Mouse (Mus musculus): ENCODE measurements at regions not wholly inside any gene's neighbourhood (a gene's known extent, or its start where the extent isn't known, plus 50 kb on each side); places are given as distances from the start of the nearest gene placed in this dataset.

- TF ChIP-seq POLR2A (IDR thresholded peaks at IDR 0.05; ENCODE audit: insufficient read depth, low read depth, low read length) (no peak), CTCF (IDR thresholded peaks at IDR 0.05) (no peak), EP300 (IDR thresholded peaks at IDR 0.05; ENCODE audit: insufficient read depth, low read depth, low read length) (no peak)
These were observed 270.4 kb downstream of the Rnf144a start for GRCm38 (mm10) chr12:26144616-26145015.
